Mouse (Mus musculus): ENCODE data around the gene Ccdc62. TPM values are rescaled to one million over a fixed set of nuclear protein-coding genes. Genes with fewer than 3 reads are reported as not detected.

Ccdc62 gene
- polyA plus RNA-seq, 1 experiment from 2014 or later, result 8.0 TPM

DNA sequence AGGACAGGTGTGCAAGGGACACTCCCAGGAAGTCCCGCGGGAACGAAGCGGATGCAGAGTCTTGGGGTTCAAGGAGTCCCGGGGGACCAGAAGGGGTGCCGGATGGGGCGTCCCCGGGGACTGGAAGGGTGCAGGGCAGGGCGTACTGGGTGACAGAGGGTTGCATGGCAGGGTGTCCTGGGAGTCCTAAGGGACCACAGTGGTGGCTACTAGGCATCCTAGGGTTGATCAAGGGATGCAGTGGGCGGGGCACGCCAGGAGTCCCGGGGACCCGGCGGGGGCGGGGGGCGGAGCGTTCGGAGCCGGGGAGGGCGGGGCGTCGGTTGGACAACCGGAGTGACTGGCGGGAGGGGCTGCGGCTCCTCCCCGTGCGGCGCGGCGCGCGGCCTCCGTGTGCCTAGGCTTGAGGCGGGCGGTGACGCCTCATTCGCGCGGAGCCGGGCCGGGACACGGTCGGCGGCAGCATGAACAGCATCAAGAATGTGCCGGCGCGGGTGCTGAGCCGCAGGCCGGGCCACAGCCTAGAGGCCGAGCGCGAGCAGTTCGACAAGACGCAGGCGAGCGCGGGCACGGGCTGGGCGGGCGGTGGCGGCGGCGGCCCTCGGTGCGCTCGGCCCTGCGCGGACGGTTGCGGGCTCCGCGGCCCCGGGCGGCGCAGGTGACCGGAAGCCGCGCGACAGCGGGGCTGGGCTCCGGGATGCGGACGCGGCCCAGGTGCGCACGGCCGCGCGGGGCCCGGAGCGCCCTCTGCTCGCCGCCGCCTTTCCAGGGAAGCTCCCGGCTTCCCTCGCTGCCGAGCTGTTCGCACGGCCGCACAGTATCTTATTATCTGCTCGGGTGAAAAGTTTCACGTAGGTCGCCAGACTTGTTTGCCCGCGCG lies 43.1 kb downstream of the Ccdc62 start, which contains the start of gene Hip1r:
Hip1r (plus strand) TSS at position 330 of the 880 bp plus-strand sequence.
- peak within 1 kb of the TSS; percentile 55 for H3K27ac ChIP-seq (ENCODE audit: low read length)
- peak within 1 kb of the TSS; percentile 95 for H3K4me2 ChIP-seq (ENCODE audit: low read depth, low read length)
- ATAC-seq (ENCODE audit: low read depth), result peak; percentile 76
- H3K36me3 ChIP-seq (ENCODE audit: control insufficient read depth, insufficient read depth, low read length), result no peaks in the 10 kb centered on the region
- H3K4me1 ChIP-seq (replicated peaks; ENCODE audit: control insufficient read depth, insufficient read depth, low read length), result peaks cover 19% of the 10 kb centered on the region
- no peaks in the 10 kb centered on the region for H3K9me3 ChIP-seq (ENCODE audit: control insufficient read depth, low read length)
- peak within 1 kb of the TSS; percentile 75 for H3K9ac ChIP-seq (ENCODE audit: low read length)
- WGBS, result 1% methylated on average over 68 of the region's 106 CpGs
- peaks cover 11% of the 10 kb centered on the region for H3K27me3 ChIP-seq (ENCODE audit: control insufficient read depth, insufficient read depth, low read depth, low read length)
- H3K4me3 ChIP-seq (ENCODE audit: low read length), result peak within 1 kb of the TSS; percentile 76

DNA sequence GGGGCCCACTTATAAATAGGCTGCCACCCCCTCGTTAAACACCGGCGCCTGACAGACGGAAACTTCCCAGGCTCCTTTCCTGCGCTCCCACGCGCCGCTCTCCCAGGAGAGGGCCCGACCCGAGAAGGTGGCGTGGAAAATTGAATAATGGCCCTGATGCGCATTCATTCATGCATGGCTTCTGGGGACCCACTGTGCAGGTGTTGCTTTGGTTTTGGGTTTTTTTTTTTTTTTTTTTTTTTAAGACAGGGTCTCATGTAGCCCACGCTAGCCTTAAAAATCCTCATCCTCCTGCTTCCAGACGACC lies 43.7 kb downstream of the Ccdc62 start:
- Histone ChIP-seq H3K4me1 (replicated peaks; ENCODE audit: control insufficient read depth, insufficient read depth, low read length) (peaks cover 19% of the 10 kb centered on the region), H3K27me3 (ENCODE audit: control insufficient read depth, insufficient read depth, low read depth, low read length) (peaks cover 11% of the 10 kb centered on the region), H3K4me2 (ENCODE audit: low read depth, low read length) (peak overlapping the region; percentile 95), H3K36me3 (ENCODE audit: control insufficient read depth, insufficient read depth, low read length) (no peaks in the 10 kb centered on the region), H3K9ac (ENCODE audit: low read length) (peak overlapping the region; percentile 75), H3K4me3 (ENCODE audit: low read length) (peak overlapping the region; percentile 76), H3K9me3 (ENCODE audit: control insufficient read depth, low read length) (no peaks in the 10 kb centered on the region), H3K27ac (ENCODE audit: low read length) (no peak overlapping the region; the same call in 1 of the 2 replicates)
- under 1% methylated on average over 14 of the region's 14 CpGs for WGBS
- ATAC-seq (ENCODE audit: low read depth), result no peak

DNA sequence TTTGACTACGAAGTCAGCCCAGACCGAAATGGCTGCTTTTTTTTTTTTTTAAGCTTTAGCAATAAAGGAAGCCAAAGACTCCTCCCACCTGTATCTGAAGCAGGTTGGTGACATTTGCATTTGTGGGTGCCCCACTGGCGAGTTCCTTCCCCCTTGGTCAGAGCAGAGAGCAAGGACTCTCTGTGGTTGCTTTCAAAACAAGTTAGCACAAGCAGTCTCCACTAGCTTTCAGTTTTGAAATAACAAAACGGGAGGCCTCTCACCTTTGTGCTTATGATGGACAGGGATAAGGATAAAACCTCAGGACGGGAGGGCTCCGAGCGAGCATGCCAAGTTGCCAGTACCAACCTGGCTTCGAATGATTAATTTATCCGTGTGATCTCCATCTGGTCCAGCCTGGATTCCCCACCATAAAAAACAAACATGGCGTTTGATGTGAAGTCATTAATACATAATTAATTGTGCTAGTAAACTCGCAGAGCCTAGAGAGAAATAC lies 44.2 kb downstream of the Ccdc62 start:
- Histone ChIP-seq H3K27ac (ENCODE audit: low read length) (no peak overlapping the region), H3K9ac (ENCODE audit: low read length) (no peak overlapping the region), H3K9me3 (ENCODE audit: control insufficient read depth, low read length) (no peaks in the 10 kb centered on the region), H3K4me3 (ENCODE audit: low read length) (peak overlapping the region; percentile 76), H3K27me3 (ENCODE audit: control insufficient read depth, insufficient read depth, low read depth, low read length) (peaks cover 11% of the 10 kb centered on the region), H3K36me3 (ENCODE audit: control insufficient read depth, insufficient read depth, low read length) (no peaks in the 10 kb centered on the region), H3K4me2 (ENCODE audit: low read depth, low read length) (peak overlapping the region; percentile 95), H3K4me1 (replicated peaks; ENCODE audit: control insufficient read depth, insufficient read depth, low read length) (peaks cover 23% of the 10 kb centered on the region)
- no peak for ATAC-seq (ENCODE audit: low read depth)
- WGBS, result 22% methylated on average over 11 of the region's 11 CpGs

DNA sequence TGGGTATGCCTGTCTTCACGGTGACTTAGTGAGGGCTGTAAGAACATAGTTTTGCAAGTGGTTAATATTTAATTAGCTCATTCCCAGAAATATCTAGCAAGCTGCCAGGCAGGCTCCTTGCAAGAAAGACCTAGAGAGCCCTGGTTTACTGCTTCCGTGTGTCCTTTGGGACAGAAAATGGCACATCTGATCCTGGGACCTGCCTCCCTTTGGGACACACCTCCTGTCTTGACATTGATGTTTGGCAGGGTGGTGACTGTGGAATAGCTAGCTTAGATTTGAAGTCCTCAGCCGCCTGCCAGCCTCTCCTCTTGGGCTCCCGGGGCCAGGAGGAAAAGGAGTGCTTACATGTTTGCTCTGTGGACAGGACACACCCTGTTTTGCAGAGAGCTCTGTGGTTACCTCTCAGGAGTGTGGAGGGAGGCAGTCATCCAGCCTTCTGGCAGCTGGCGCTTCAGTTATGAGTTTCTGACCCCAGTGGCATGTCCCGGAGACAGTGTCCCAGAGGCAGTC lies 45.2 kb downstream of the Ccdc62 start:
- no peak overlapping the region for H3K9ac ChIP-seq (ENCODE audit: low read length)
- peaks cover 26% of the 10 kb centered on the region for H3K4me1 ChIP-seq (replicated peaks; ENCODE audit: control insufficient read depth, insufficient read depth, low read length)
- H3K9me3 ChIP-seq (ENCODE audit: control insufficient read depth, low read length), result no peaks in the 10 kb centered on the region
- peaks cover 11% of the 10 kb centered on the region for H3K27me3 ChIP-seq (ENCODE audit: control insufficient read depth, insufficient read depth, low read depth, low read length)
- ATAC-seq (ENCODE audit: low read depth), result peak; percentile 54
- 37% methylated on average over 6 of the region's 6 CpGs for WGBS
- H3K4me3 ChIP-seq (ENCODE audit: low read length), result no peak overlapping the region
- peak overlapping the region; percentile 73 for H3K27ac ChIP-seq (ENCODE audit: low read length)
- H3K36me3 ChIP-seq (ENCODE audit: control insufficient read depth, insufficient read depth, low read length), result no peaks in the 10 kb centered on the region
- peak overlapping the region; percentile 95 for H3K4me2 ChIP-seq (ENCODE audit: low read depth, low read length)

DNA sequence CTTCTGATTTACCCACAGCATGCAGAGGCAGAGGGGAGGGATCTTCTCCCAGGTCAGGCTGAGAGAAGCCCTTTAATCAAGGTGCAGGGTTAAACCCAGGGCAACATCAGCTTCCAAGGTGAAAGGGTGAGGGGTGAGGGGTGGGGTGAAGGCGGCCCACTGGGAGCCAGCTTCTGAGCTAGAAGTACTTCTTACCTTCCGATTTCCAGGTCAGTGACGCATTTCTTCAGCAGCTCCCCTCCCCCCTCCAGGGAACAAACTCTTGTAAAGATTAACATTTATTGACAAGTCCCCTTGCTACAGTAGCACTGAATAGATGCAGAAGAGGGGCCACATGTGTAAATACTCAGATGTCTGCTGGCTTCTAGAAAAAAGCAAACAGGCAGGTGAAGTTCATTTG lies 46.8 kb downstream of the Ccdc62 start:
- no peaks in the 10 kb centered on the region for H3K36me3 ChIP-seq (ENCODE audit: control insufficient read depth, insufficient read depth, low read length)
- H3K4me2 ChIP-seq (ENCODE audit: low read depth, low read length), result no peak overlapping the region
- no peak overlapping the region for H3K9ac ChIP-seq (ENCODE audit: low read length)
- peaks cover 29% of the 10 kb centered on the region for H3K4me1 ChIP-seq (replicated peaks; ENCODE audit: control insufficient read depth, insufficient read depth, low read length)
- no peak overlapping the region for H3K4me3 ChIP-seq (ENCODE audit: low read length)
- 32% methylated on average over 3 of the region's 3 CpGs for WGBS
- peaks cover 11% of the 10 kb centered on the region for H3K27me3 ChIP-seq (ENCODE audit: control insufficient read depth, insufficient read depth, low read depth, low read length)
- no peak overlapping the region for H3K27ac ChIP-seq (ENCODE audit: low read length)
- H3K9me3 ChIP-seq (ENCODE audit: control insufficient read depth, low read length), result no peaks in the 10 kb centered on the region
- no peak for ATAC-seq (ENCODE audit: low read depth)

DNA sequence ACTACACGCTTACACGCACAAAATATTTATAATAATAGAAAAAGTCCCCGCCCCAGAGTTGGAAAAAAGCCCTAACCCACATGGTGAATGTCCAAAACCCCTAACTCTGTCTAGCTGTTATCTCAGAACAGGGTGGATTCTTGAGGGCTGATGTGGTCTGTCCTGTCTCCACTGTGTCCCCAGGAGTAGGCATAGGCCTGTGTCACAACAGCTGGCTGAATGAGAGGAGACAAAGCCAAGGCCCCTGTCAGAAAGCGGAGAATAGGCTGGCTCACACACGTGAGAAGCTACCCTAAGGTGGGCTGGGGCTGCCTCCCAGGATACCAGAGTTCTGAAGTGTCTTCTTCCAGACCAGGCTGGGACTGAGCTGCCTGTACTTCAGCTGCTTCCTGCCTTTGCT lies 47.7 kb downstream of the Ccdc62 start:
- Histone ChIP-seq H3K4me3 (ENCODE audit: low read length) (no peak overlapping the region), H3K4me2 (ENCODE audit: low read depth, low read length) (no peak overlapping the region), H3K9me3 (ENCODE audit: control insufficient read depth, low read length) (no peaks in the 10 kb centered on the region), H3K27ac (ENCODE audit: low read length) (no peak overlapping the region), H3K36me3 (ENCODE audit: control insufficient read depth, insufficient read depth, low read length) (no peaks in the 10 kb centered on the region), H3K9ac (ENCODE audit: low read length) (no peak overlapping the region), H3K27me3 (ENCODE audit: control insufficient read depth, insufficient read depth, low read depth, low read length) (peaks cover 10% of the 10 kb centered on the region), H3K4me1 (replicated peaks; ENCODE audit: control insufficient read depth, insufficient read depth, low read length) (peaks cover 29% of the 10 kb centered on the region)
- WGBS, result 74% methylated on average over 5 of the region's 5 CpGs
- no peak for ATAC-seq (ENCODE audit: low read depth)

DNA sequence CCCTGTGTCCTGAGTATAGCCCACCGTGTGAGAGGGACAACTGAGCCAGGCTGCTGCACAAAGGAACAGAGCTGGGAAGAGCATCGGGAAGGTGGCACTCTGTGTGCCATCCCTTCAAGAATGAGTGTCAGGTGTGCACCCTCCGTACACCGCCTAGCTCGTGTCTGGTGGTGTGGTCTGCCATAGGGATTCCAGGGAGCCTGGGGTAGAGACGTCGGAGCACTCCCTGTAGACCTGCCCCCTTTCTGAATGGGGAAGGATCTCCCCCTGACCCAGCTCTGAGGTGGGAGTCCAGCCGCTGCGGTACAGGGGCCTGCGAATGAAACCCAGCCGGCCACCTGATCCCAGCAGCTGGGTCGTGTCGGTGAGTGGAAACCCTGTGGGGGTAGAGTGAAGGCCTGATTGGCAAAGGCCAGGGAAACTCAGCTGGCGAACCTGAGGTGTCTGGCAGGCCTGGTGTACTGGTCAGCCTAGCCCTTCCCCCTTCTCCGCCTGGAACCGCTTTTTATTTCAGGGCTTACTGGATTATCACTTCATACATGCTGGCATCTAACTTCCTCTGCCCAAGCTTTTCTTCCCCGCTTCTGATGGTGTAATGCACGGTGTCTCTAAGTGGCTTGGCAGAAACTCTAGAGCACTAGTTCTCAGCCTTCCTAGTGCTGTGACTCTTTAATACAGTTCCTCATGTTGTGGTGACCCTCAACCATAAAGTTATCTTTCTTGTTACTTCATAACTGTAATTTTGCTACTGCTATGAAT lies 48.9 kb downstream of the Ccdc62 start:
- no peaks in the 10 kb centered on the region for H3K9me3 ChIP-seq (ENCODE audit: control insufficient read depth, low read length)
- no peak for ATAC-seq (ENCODE audit: low read depth)
- H3K4me1 ChIP-seq (replicated peaks; ENCODE audit: control insufficient read depth, insufficient read depth, low read length), result peaks cover 29% of the 10 kb centered on the region
- peaks cover 7% of the 10 kb centered on the region; the same call in 1 of the 2 replicates for H3K27me3 ChIP-seq (ENCODE audit: control insufficient read depth, insufficient read depth, low read depth, low read length)
- no peak overlapping the region for H3K9ac ChIP-seq (ENCODE audit: low read length)
- H3K4me3 ChIP-seq (ENCODE audit: low read length), result no peak overlapping the region
- WGBS, result 64% methylated on average over 18 of the region's 18 CpGs
- no peak overlapping the region for H3K27ac ChIP-seq (ENCODE audit: low read length)
- H3K4me2 ChIP-seq (ENCODE audit: low read depth, low read length), result no peak overlapping the region
- no peaks in the 10 kb centered on the region for H3K36me3 ChIP-seq (ENCODE audit: control insufficient read depth, insufficient read depth, low read length)

DNA sequence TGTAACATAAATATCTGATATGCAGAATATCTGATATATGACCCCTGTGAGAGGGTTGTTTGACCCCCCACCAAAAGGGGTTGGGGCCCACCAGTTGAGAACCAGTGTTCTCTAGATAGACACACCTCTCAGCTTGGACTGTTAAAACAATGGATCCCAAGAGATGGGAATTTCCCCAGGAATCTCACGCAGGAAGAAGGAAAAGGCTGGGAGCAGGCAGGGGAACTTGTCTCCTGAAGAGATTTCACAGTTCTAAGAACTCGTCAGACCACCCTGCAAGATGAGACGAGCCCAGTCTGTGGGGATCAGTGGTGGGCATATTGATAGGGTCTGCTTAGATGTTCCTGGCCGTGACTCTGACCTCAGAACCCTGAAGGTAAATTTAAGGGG lies 49.5 kb downstream of the Ccdc62 start:
- no peak for ATAC-seq (ENCODE audit: low read depth)
- Histone ChIP-seq H3K9ac (ENCODE audit: low read length) (no peak overlapping the region), H3K27me3 (ENCODE audit: control insufficient read depth, insufficient read depth, low read depth, low read length) (peaks cover 3% of the 10 kb centered on the region; the same call in 1 of the 2 replicates), H3K9me3 (ENCODE audit: control insufficient read depth, low read length) (no peaks in the 10 kb centered on the region), H3K4me1 (replicated peaks; ENCODE audit: control insufficient read depth, insufficient read depth, low read length) (peaks cover 26% of the 10 kb centered on the region), H3K4me2 (ENCODE audit: low read depth, low read length) (no peak overlapping the region), H3K4me3 (ENCODE audit: low read length) (no peak overlapping the region), H3K27ac (ENCODE audit: low read length) (peak overlapping the region; percentile 43), H3K36me3 (ENCODE audit: control insufficient read depth, insufficient read depth, low read length) (no peaks in the 10 kb centered on the region)
- 48% methylated on average over 4 of the region's 4 CpGs for WGBS

All from lung, embryonic 16.5 days (tissue).